Mouse (Mus musculus) frontal cortex, adult 2 months (tissue): Measurements from ENCODE around the gene Gins1. TPM values are rescaled to one million over a fixed set of nuclear protein-coding genes. Genes with fewer than 3 reads are reported as not detected.
"Not testable (repeated sequence)": the region's sequence is repeated elsewhere in the genome, so short reads cannot be mapped to it uniquely, and the experiment has no call there.

Source experiments
- DNase-seq, 2 experiments: peaks; one replicate each; pipeline ENCODE4 v3.0.0; 2022; ENCODE audit warnings: low spot score in 1 of 2; ENCODE audit errors: extremely low spot score in 1 of 2
- polyA plus RNA-seq: library from polyadenylated mRNA; depleted of rRNA; stranded (reverse); fragments of >200 nt; gene quantifications from 2 replicates; pipeline ENCODE4 v1.2.3, GENCODE M21; 2012; rRNA removed

Gins1 gene
- polyA plus RNA-seq, result 1.3 and 1.9 TPM in 2 replicates

DNA sequence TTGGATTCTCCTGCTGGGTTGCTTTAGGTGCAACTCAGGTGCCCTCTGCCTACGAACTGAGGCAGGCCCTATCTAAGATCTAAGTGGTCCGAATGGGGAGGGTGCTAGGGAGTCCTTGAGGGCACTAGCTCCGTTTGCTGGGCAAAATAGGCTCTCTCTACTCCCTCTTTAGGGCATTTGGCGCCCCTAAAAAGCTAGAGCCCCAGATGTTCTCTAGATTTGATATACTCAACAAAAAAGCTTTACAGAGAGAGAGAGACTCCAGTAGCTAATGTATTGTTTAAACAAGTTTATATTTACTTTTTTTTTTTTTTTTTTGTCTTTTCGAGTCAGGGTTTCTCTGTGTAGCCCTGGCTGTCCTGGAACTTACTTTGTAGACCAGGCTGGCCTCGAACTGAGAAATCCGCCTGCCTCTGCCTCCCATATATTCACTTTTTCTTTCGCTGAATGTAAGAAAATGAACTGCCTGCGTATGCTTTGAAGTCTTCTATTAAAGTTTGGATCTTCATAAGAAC lies at the start of gene Gins1:
Gene Gins1 (plus strand): TSS at position 465 of the 515 bp plus-strand sequence.
- no peak for DNase-seq

DNA sequence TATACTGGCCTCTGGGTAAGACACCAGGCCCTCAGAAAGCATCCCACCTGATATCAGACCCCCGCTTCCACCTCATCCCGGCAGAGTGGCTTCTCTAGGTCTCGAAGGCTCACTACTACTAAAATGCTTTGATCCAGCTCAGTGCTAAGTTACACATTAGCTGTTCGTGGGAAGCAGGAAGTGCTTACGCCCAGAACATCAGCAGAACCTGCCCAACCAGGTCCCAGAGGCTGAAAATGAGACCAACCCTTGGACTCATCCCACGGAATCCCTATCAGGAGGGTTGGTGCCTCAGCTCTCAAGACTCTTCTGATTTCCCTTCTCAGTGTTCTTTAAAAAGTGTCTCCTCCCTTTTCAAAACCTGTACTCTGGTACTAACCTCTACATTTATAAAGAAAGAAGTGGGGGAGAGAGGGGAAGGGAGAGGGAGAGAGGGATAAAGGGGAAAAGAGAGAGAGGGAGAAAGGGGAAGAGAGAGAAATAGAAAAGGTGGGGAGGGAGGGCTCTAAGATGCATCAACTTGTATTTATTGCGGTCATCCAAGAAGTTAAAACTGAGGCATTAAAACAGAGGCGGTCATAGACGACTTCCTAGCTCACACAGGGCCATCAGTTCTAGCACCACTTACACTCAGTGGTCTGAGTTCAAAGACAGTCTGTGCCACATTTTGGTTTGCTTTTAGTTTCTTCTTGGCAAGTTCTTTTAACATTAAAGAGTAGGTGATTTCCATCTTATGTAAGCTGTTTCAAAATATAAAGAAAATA lies 46.3 kb upstream of the Gins1 start:
- no peak for DNase-seq

DNA sequence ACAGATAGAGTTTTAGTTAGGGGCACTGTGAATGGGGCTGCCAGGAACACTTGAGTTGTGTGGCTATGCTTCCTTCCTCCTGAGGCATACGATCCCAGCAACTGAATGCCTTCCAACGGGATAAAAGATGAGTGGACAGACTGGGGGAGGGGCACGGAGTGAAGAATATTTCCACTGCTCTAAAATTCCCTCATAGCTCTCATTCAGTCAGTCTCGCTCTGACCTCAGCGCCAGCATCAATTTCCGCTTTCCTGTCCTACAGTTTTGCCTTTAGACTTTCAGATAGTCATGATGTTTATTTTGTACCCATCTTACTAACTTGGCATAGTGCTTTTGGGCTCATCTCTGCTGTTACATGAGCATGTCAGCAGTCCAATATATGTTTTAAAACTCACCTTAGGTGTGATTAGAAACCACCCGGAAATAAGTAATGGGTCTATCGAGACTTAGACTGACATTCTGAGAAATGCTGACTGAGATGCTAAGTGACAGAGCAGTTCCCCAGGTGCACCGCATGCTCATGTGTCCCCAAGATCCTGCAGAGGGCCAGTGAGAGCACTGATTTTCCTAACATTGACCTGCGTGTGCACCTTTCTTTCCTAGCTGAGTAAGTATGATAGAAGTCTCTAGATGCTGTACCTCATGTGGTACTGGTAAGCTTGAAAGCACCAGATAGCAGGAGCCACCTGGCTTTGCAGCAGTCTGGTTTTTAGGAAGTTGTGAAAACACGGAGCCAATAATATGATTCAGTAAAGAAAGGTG lies 45.3 kb upstream of the Gins1 start:
- no peak for DNase-seq

DNA sequence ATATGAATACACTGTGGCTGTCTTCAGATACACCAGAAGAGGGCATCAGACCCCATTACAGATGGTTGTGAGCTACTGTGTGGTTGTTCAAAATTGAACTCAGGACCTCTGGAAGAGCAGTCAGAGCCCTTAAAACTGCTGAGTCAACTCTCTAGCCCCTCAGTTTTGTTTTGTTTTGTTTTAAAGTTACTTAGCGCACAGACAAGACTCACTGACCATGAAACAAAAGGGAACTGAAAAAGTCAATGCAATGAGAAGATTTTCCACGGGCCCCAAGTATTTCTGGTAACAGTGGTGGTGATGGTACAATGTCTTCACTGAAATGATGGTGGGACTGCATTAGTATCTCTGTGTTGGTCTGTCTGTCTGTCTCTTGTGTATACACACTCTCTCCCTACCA lies 44.1 kb upstream of the Gins1 start:
- DNase-seq, result no peak

DNA sequence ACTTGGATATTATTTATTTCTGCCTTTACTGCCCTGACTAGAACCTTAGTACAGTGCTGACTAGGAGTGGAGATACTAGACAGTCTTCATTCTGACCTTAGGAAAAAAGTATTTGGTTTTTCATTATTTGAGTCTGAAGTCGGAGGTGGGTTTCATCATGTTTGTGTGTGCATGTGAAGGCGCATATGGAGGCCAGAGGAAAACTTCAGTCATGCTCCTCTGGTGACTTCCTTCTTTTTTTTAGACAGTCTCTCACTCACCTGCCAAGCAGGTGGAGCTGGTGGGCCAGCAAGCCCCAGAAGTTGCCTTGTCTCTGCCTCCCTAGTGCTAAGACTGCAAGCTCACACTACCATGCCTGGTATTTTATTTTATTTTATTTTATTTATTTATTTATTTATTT lies 38.2 kb upstream of the Gins1 start:
- DNase-seq, result no peak

DNA sequence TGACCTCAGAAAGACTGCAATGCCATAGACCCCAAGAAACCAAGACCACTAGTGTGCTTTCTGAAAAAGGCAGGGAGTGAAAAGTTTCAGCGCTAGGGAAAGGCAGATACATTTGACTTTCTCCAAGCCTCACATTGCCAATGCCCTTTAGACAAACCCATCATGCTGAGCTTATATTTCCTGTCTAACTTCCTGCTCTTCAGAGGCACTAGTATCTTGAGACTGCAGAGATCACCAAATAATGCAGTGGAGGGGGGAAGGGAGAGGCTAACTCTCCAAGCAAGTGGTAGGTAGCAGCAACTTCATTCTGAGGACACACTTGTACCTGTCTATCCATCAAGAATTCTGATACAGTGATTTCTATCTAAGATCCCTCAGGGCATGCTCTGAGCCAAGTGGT lies 35.8 kb upstream of the Gins1 start:
- no peak for DNase-seq

DNA sequence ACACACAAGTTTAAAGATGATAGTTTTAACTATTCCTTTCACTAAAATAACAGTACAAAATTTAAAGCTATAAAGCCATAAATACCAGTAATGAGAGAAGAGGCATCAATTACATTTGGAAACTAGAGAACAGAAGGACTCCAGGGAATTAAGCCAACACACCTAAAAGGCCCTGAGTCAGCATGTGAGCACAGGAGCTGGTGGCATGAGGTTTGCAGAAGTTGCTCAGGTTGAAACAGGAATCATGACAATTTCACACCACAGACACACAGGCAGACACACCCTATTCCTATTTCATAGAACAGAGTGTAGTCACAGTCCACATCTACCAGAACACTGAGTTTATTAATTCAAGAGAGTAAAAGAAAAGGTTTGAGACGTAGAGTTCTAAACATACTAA lies 30.7 kb upstream of the Gins1 start:
- no peak for DNase-seq

DNA sequence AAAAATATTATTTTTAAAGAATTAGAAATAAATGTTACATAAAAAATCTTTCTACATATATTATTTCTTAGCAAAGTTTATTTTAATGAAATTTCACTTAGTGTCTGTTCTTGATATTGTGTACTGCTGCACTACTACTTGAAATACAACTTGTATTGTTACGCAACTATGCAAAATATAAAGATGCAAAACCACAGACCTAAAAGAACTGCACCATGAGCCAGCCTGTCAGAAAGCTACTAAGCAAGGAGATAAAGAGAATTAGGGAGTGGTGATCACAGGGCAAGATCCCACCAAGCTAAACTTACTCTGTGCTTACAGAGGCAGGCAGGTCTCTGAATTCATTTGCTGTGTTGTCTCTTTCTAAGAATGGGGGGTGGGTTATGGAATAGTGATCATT lies 30.0 kb upstream of the Gins1 start:
- DNase-seq, result no peak

DNA sequence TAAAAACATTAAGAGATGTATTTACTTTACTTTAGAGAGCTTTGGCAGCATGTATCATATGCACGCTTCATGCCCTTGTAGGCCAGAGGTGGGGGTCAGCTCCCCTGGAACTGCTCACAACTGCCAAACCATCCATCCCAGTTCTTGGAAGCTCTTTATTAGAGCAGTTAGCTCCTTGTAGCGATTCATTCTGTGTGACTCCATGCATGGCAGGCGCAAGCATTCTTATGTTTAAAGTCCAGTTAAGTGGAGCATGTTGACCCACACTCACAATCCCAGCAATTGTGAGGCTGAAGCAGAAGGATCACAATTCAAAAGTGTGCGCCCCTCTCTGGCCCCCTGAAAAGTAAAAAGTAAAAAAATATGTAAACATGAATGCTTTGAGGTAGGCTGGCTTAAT lies 27.6 kb upstream of the Gins1 start:
- DNase-seq, result no peak

DNA sequence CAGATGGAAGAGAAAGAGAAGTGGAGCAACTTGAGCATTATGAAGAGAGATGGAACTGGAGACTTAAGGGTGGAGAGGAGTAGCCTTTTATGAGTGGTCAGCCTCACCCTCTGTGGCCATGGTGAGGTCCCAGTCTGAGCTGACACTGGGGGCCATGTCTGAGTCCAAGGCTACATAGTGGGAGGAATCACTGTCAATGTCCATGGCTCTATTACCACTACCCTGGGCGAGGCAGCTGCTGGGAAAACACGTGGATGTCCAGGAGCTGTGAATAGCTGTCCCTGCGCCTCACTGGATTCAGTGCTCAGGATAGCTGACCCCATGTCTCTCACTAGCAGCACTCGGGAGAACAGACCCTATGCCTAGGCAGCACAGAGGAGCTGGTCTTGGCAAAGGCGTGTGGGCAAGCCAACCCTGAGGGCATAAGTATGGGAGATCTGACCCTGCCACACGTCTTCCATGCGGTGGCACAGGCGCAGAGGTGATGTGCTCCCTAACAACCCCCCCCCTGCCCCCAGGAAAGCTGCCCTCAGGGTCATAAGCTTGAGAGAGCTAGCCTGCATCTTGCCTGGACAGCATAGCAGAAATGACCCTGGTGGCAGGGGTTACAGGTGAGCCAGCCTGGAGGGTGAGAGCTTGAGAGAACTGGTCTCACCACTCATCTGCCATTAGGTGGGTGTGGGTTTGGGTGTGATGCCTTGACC lies 21.0 kb upstream of the Gins1 start:
- DNase-seq, result no peak

DNA sequence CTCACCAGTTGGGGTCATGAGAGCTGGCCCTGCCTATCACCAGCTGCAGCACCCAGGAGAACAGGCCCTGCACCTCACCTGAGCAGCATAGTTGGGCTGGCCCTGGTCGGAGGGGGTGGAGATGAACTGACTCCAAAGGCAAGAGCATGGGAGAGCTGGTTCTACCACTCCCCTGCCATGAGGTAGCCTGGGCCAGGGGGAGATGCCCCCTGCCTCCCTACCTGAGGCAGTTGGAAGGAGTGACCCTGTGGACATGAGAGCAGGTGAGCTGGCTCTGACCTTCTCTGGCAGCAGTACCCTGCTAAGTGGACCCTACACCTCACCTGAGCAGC lies 20.5 kb upstream of the Gins1 start:
- DNase-seq, result no peak

DNA sequence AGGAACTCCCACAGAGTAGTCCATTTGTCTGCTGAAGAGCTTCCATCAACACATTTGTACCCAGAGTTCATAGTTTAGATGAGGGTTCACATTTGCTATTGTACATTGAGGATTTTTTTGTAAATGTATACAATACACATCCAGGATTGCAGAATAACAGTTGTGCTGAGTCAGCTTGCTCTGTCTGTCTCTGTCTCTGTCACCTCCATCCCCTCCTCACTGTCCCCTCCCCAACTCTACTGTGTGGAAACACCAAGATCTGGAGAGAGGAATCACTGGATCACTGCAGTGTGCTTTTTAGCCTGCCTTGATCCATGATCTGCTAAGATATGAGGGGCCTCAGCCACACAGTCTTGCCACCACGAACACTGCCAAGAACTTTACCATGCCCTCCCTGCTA lies 19.4 kb upstream of the Gins1 start:
- no peak for DNase-seq

DNA sequence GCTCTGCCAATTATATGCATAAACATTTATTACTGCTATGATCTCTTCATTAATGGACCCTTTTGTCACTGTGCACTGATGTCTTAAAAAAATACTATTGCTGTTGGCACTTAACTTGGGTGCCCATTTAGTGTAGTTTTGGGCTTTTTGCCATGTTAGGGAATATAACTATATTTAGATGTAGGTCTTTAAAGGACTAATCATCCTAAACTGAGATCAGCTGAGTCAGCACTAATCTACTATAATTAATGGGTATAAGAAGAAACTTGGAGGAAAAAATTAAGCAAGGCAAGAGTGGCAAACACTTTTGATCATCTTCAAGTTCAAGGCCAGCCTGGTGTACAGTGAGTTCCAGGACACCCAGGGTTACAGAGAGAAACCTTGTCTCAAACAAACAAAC lies 18.9 kb upstream of the Gins1 start:
- DNase-seq, result no peak

DNA sequence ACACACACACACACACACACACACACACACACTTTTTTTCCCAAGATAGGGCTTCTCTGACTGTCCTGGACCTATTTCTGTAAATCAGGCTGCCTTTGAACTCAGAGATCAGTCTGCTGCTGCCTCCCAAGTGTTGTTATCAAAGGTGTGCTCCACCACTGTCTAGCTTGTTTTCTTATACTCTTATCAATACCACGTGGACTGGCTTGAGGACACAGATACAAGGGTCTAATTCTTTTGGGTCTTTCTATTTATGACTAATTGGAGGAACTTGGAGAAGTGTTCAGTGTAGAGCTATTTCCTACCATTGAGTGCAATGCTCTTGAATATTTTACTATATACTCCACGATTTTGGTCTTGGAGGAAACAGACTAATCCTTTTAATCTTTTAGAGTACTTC lies 17.8 kb upstream of the Gins1 start:
- no peak for DNase-seq

DNA sequence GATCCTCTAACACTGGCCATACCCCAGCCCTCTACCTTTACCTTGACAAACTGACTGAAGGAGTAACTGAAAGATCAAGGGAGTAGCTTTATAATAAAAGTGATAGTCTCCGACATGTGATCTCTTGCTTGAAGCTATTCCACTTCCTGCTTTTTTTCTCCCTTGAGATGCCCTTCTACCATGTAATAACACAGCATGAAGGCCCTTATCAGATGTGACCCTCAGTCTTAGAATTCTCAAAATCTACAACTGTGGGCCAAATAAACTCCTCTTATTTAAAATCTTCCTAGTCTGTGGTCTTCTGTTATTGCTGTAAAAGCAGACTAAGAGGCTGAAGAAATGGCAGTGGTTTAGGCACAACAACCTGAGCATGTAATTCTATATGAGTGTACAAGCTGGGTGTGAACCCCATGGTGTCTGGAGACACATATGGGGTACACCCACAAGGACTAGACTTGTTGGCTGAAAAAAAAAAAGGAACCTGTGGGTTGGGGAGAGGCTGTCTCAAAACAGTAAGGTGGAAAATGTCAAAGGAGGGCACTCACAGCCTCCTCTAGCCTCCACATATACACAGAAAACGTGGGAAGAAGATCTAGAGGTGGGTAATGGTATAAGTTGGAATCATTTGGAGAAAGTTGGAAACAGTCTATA lies 10.5 kb upstream of the Gins1 start:
- DNase-seq, result no peak

DNA sequence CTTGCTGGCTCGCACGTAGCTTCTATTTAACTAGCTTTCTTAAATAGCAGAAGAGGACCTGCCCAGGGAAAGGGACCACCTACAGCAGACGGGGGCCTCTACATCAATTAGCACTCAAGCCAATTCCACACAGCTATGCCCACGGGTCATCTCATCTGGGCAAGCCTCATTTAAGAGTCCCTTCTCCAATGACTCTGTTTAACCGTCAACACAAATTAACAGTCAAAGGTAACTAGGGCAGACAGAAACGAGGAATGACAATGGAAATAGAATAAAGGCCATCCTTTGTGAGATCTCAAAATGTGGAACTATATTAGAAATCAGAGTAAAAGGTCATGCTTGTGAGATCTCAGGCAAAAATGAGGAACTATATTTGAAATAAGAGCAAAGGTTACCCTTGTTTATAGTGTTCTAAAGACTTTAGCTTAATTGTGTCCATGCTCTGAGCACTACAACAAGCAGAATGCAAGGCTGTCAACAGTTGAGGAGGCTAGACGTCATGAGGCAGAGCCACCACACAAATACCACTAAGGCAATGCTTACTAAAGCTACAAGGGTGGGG lies 9.4 kb upstream of the Gins1 start:
- DNase-seq, result no peak

DNA sequence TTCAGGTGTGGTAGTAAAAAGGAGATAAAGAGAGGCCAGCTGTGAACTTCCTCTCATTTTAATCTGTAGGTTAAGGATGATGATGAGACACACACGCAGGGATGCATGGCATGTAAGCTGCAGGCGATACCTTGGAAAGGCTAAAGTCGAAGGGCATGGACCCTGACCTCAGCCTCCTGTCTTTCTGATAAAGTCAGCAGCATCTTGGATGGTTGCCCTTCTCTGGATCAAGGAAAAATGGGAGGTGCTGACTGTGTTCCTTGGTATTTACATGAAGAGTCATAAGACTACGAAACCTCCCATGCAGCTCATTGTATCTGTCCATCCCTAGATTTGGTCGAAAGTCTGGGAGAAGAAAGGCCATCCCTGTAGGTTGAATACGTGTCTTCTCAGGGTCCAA lies 4.9 kb upstream of the Gins1 start:
- no peak for DNase-seq

DNA sequence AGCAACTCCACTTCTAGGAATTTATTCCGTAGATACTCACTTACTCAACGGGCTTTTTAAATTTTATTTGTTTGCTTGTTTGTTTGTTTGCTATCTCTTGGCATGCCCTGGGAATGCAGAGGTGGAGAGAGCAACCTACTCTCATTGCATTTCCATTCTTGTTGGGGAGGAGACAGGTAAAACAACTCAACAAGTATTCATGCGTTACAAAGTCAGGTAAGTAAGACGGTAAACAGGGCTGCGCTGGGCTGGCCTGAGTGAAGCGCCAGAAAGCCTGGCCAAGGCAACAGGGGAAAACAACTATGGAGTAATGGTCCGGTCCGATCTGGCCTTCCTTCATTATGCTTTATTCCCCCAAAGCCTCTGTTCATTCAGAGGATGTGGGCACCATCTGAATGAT lies 2.9 kb upstream of the Gins1 start:
- DNase-seq, result no peak

DNA sequence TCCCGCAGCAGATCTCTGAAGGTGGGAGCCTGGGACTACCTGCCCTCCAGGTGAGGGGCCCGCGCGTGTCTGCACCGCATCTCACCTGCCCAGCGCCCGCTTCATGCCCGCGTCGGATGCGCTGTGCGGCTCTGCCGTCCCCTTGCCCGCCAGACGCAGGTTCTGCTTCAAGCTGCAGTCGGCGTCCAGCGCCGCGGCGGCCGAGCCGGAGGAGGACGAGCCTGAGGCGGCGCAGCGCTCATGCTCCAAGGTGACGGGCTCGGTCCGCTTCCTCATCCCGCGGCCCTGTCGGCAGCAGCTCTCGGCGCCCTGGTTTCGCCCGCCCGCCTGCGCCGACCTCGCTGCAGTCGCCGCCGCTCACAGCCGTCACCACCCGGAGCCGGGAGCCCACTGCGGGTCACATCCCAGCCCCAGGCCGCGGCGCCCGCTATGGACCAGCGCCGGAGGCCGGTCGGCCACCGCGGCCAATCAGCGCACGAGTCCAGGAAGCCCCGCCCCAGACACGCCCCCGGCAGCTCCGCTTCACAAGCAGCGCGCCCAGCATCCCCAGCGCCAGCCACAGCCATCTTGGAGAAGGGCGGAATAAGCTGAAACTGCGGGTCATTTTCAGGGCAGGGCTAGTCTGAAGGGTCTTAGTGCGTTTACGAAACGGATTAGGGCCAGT lies 796 bp upstream of the Gins1 start, which contains the start of gene Abhd12:
Gene Abhd12 (minus strand): TSS at position 470 of the 664 bp plus-strand sequence.
- DNase-seq, result peak; percentile 90 to 97

DNA sequence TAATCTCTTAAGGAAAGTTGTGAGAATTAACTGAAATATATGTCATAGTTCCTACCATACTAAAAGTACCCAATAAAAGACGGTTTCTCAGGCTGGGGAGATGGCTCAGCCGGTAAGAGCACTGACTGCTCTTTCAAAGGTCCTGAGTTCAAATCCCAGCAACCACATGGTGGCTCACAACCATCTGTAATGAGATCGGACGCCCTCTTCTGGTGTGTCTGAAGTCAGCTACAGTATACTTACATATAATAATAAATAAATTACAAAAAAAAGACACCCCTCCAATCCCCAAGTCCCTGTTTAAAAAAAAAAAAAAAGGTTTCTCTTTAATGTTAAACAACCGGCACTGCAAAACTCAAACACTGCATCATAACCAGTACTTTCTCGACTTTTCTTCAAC lies 3.7 kb downstream of the Gins1 start:
- DNase-seq, result not testable (repeated sequence)
